Mouse (Mus musculus) heart, embryonic 16.5 days (tissue): ENCODE results near the gene Inafm2. TPM values are rescaled to one million over a fixed set of nuclear protein-coding genes. Genes with fewer than 3 reads are reported as not detected.

Experiments
- ATAC-seq: fragments of 200-750 bp; cut with Nextera tagmentation; replicated peaks from 2 replicates; pipeline ENCODE4 v1.8.0; 2017; ENCODE audit warnings: moderate number of reproducible peaks; ENCODE audit not compliant: insufficient read depth, low FRiP score; ENCODE audit errors: extremely low read depth
- H3K27ac ChIP-seq: fragments of 300-500 bp; sonication (generic); 2 replicates; pipeline ENCODE4 v1.5.1; 2014; ENCODE audit warnings: mild to moderate bottlenecking, low read length, control low read depth, moderate library complexity
- H3K27me3 ChIP-seq: fragments of 300-500 bp; sonication (generic); 2 replicates; pipeline ENCODE4 v1.6.1; 2014; ENCODE audit warnings: low read length, mixed read lengths; ENCODE audit not compliant: control insufficient read depth, insufficient read depth
- H3K36me3 ChIP-seq: fragments of 300-500 bp; sonication (generic); 2 replicates; pipeline ENCODE4 v1.6.1; 2014; ENCODE audit not compliant: control insufficient read depth, insufficient read depth
- H3K4me1 ChIP-seq: fragments of 300-500 bp; sonication (generic); 2 replicates; pipeline ENCODE4 v1.6.1; 2014; ENCODE audit warnings: low read length, mixed read lengths; ENCODE audit not compliant: control insufficient read depth, insufficient read depth
- H3K4me2 ChIP-seq: fragments of 300-500 bp; sonication (generic); 2 replicates; pipeline ENCODE4 v1.6.1; 2014; ENCODE audit warnings: low read depth, mild to moderate bottlenecking, control low read depth, low read length
- H3K4me3 ChIP-seq: fragments of 300-500 bp; sonication (generic); 2 replicates; pipeline ENCODE4 v1.5.1; 2014; ENCODE audit warnings: mild to moderate bottlenecking, control low read depth, low read length
- H3K9ac ChIP-seq: fragments of 300-500 bp; sonication (generic); 2 replicates; pipeline ENCODE4 v1.6.1; 2014; ENCODE audit warnings: low read length, control low read depth
- H3K9me3 ChIP-seq: fragments of 300-500 bp; sonication (generic); replicated peaks from 2 replicates; pipeline ENCODE4 v1.6.1; 2016; ENCODE audit warnings: low read length; ENCODE audit not compliant: control insufficient read depth
- WGBS: fragments of 180-500 bp; shearing (Covaris S2); extraction: QIAGEN DNeasy Blood & Tissue Kit; methylation state at CpG from one replicate; pipeline ENCODE4 v1.1.7; 2014; 5-methylcytosine and 5-hydroxymethylcytosine counted together
- polyA plus RNA-seq: library from polyadenylated mRNA; unstranded; fragments of >200 nt; fragmentation: Nextera tagmentation; extraction: Ambion mirVana; gene quantifications from 2 replicates; pipeline ENCODE4 v1.2.1, GENCODE M21; 2015

The Inafm2 gene
- polyA plus RNA-seq, 1 experiment from 2014 or later = 45.2 TPM

GRCm38 (mm10) chr2:118781115-118781514 is 35.6 kb downstream of the Inafm2 start:
- Histone ChIP-seq H3K36me3 (no peaks in the 10 kb centered on the region), H3K4me1 (peaks cover 10% of the 10 kb centered on the region), H3K4me2 (no peak overlapping the region), H3K9ac (no peak overlapping the region), H3K27ac (no peak overlapping the region), H3K9me3 (no peaks in the 10 kb centered on the region), H3K4me3 (no peak overlapping the region), H3K27me3 (no peaks in the 10 kb centered on the region; the same call in none of the 2 replicates)
- WGBS = 40% methylated on average over 1 of the region's 1 CpGs
- ATAC-seq = no peak

DNA sequence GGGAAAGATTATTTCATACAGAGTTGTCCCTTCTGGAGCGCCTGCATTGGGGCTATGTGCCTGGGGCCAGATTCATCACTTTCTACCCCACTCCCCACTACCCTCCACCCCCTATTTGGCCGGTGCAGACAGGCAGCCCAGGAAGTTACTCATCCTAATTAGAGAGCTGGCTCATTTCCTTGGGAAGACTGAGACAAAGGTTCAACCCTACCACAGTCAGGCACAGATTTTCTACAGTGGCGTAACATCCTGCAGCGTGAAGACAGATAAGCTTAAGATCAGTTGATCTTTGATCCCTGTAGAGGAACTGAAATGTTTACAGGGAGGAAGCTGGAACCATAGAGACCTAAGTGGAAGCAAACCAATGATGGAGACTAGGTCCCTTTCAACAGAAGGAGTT is 36.7 kb downstream of the Inafm2 start:
- H3K4me3 ChIP-seq = no peak overlapping the region
- ATAC-seq = no peak
- no peak overlapping the region for H3K9ac ChIP-seq
- 49% methylated on average over 4 of the region's 4 CpGs for WGBS
- H3K27ac ChIP-seq = no peak overlapping the region
- H3K4me2 ChIP-seq = no peak overlapping the region
- H3K9me3 ChIP-seq = no peaks in the 10 kb centered on the region
- no peaks in the 10 kb centered on the region; the same call in none of the 2 replicates for H3K27me3 ChIP-seq
- H3K4me1 ChIP-seq = peaks cover 9% of the 10 kb centered on the region
- no peaks in the 10 kb centered on the region for H3K36me3 ChIP-seq

DNA sequence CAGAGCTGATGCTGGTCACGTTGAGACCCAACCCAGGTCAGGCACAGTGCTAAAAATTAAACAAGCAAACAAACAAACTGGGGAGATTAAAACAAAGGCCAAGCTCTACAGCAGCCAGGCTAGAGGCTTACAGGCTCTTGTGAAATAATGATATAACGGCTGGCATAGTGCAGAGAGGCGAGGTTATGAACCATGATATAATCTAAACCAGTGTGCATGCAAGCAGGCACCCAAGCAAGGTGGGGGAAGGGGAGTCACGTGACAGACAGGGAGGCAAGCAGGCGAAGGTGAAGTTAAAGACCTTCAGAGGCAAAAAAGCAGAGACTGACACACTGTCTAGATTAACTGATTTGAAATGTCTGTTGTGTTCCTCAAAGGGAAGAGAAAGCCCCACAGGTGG is 37.5 kb downstream of the Inafm2 start:
- Histone ChIP-seq H3K4me2 (no peak overlapping the region), H3K9ac (no peak overlapping the region)
- WGBS = 51% methylated on average over 5 of the region's 5 CpGs

DNA sequence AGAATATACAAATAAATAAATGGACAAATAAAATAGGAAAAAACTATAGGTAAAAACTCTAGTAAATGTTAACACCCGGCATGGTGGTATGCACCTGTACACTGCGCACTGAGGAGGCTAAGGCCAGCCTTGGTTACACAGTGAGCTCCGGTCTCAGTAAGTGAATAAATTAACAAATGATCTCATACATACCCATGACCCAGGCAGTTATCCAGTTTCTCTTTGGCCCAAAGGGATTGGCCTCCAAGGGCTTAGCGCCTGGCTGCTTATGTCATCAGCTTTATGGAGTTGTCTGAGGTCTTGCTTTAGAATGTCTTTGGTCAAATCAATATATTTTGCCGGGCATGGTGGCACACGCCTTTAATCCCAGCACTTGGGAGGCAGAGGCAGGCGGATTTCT is 38.1 kb downstream of the Inafm2 start:
- Histone ChIP-seq H3K9ac (no peak overlapping the region), H3K36me3 (no peaks in the 10 kb centered on the region), H3K27me3 (no peaks in the 10 kb centered on the region; the same call in none of the 2 replicates), H3K4me3 (no peak overlapping the region), H3K9me3 (no peaks in the 10 kb centered on the region), H3K27ac (no peak overlapping the region), H3K4me2 (no peak overlapping the region), H3K4me1 (peaks cover 9% of the 10 kb centered on the region)
- 84% methylated on average over 7 of the region's 7 CpGs for WGBS
- no peak for ATAC-seq

More for the DNA sequence above, 37.5 kb downstream of the Inafm2 start:
- Histone ChIP-seq H3K27me3 (no peaks in the 10 kb centered on the region; the same call in none of the 2 replicates), H3K4me1 (peaks cover 9% of the 10 kb centered on the region), H3K4me3 (no peak overlapping the region), H3K9me3 (no peaks in the 10 kb centered on the region), H3K36me3 (no peaks in the 10 kb centered on the region), H3K27ac (no peak overlapping the region)
- ATAC-seq = no peak

DNA sequence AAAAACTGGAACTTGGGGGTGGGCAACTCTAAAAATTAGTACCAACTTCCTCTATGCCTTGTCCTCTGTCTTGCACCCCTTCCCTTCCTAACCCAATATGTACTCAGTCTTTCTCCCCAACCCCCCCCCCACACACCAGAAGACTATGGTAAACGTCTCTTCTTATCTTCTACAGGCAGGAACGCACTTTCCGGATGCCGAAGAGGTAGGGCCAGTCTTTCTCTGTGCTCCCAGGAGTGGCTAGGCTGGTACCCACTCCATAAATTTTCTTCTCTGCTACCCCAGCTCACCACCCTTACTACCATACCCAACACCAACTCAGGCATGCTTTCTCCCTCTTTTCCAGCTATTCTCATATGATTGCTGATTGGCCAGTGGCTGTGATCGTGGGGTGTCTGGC is 41.0 kb downstream of the Inafm2 start:
- Histone ChIP-seq H3K9me3 (no peaks in the 10 kb centered on the region), H3K9ac (no peak overlapping the region), H3K36me3 (no peaks in the 10 kb centered on the region), H3K27ac (no peak overlapping the region), H3K4me2 (no peak overlapping the region), H3K4me1 (peaks cover 8% of the 10 kb centered on the region; the same call in 1 of the 2 replicates), H3K27me3 (peaks cover 2% of the 10 kb centered on the region; the same call in 1 of the 2 replicates), H3K4me3 (no peak overlapping the region)
- ATAC-seq = no peak
- 69% methylated on average over 5 of the region's 5 CpGs for WGBS

GRCm38 (mm10) chr2:118789501-118789900 is 43.9 kb downstream of the Inafm2 start:
- WGBS = 83% methylated on average over 11 of the region's 11 CpGs
- H3K4me2 ChIP-seq = no peak overlapping the region
- H3K4me1 ChIP-seq = peaks cover 8% of the 10 kb centered on the region; the same call in 1 of the 2 replicates
- no peak overlapping the region for H3K27ac ChIP-seq
- no peak overlapping the region for H3K4me3 ChIP-seq
- no peak for ATAC-seq
- no peak overlapping the region for H3K9ac ChIP-seq
- no peaks in the 10 kb centered on the region for H3K9me3 ChIP-seq
- H3K36me3 ChIP-seq = no peaks in the 10 kb centered on the region
- peaks cover 7% of the 10 kb centered on the region for H3K27me3 ChIP-seq

- Histone ChIP-seq H3K4me3 (peak overlapping the region; percentile 37), H3K36me3 (no peaks in the 10 kb centered on the region), H3K4me1 (peaks cover 8% of the 10 kb centered on the region; the same call in 1 of the 2 replicates), H3K4me2 (peak overlapping the region; percentile 52), H3K9ac (peak overlapping the region; percentile 44; the same call in 1 of the 2 replicates), H3K27me3 (peaks cover 7% of the 10 kb centered on the region), H3K27ac (no peak overlapping the region), H3K9me3 (no peaks in the 10 kb centered on the region)
- WGBS = 57% methylated on average over 12 of the region's 12 CpGs
- ATAC-seq = no peak
These were observed 44.6 kb downstream of the Inafm2 start for GRCm38 (mm10) chr2:118790221-118790550.

DNA sequence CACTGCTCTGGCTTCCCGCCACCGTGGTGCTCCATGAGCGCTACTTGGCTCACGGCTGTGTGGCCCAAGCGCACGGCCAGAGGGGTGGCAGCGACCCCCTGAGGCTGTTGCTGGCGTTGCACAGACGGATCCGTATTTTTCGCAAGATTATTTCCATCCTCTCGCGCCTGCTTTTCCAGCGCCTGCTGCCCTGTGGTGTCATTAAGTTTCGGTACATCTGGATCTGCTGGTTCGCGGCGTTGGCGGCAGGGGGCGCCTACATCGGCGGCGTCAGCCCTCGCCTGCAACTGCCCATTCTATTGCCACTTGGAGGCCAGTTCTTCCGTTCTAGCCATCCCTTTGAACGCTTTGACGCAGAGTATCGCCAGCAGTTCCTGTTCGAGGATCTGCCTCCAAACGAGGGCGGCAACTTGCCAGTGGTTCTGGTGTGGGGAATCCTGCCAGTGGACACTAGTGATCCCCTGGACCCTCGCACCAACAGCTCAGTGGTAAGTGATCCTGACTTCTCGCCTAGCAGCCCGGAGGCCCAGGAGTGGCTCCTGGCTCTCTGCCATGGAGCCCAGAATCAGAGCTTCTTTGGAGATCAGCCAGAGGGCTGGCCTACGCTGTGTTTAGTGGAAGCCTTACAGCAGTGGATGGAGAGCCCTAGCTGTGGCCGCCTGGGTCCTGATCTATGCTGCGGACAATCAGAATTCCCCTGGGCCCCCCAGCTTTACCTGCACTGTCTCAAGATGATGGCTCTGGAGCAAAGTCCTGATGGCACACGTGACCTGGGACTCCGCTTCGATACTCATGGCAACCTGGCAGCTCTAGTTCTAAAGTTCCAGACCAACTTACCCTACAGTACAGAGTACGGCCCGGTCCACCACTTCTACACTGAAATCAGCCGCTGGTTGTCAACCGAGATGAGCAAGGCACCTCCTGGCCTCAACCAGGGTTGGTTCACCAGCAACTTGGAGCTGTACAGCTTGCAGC is 45.3 kb downstream of the Inafm2 start:
- Histone ChIP-seq H3K9ac (peak overlapping the region; percentile 44), H3K4me3 (peak overlapping the region; percentile 37), H3K36me3 (no peaks in the 10 kb centered on the region), H3K27me3 (peaks cover 7% of the 10 kb centered on the region), H3K9me3 (no peaks in the 10 kb centered on the region), H3K27ac (no peak overlapping the region), H3K4me2 (peak overlapping the region; percentile 52), H3K4me1 (peaks cover 8% of the 10 kb centered on the region; the same call in 1 of the 2 replicates)
- peak; percentile 76 for ATAC-seq
- 21% methylated on average over 44 of the region's 44 CpGs for WGBS

GRCm38 (mm10) chr2:118791591-118792258 is 46.2 kb downstream of the Inafm2 start:
- Histone ChIP-seq H3K27me3 (peaks cover 7% of the 10 kb centered on the region), H3K4me2 (no peak overlapping the region), H3K9ac (no peak overlapping the region), H3K9me3 (no peaks in the 10 kb centered on the region), H3K4me1 (peaks cover 8% of the 10 kb centered on the region; the same call in 1 of the 2 replicates), H3K4me3 (no peak overlapping the region), H3K27ac (no peak overlapping the region), H3K36me3 (no peaks in the 10 kb centered on the region)
- no peak for ATAC-seq
- 92% methylated on average over 26 of the region's 26 CpGs for WGBS
